Mouse (Mus musculus): ENCODE results near the gene Surf6. TPM values are rescaled to one million over a fixed set of nuclear protein-coding genes. Genes with fewer than 3 reads are reported as not detected.

Gene Surf6
- polyA plus RNA-seq (2014; fragmentation: Illumina TruSeq; extraction: RNeasy Lipid Tissue Mini Kit (QIAGEN cat#74804); ENCODE audit: low read depth, low replicate concordance), result 11.2 TPM

DNA sequence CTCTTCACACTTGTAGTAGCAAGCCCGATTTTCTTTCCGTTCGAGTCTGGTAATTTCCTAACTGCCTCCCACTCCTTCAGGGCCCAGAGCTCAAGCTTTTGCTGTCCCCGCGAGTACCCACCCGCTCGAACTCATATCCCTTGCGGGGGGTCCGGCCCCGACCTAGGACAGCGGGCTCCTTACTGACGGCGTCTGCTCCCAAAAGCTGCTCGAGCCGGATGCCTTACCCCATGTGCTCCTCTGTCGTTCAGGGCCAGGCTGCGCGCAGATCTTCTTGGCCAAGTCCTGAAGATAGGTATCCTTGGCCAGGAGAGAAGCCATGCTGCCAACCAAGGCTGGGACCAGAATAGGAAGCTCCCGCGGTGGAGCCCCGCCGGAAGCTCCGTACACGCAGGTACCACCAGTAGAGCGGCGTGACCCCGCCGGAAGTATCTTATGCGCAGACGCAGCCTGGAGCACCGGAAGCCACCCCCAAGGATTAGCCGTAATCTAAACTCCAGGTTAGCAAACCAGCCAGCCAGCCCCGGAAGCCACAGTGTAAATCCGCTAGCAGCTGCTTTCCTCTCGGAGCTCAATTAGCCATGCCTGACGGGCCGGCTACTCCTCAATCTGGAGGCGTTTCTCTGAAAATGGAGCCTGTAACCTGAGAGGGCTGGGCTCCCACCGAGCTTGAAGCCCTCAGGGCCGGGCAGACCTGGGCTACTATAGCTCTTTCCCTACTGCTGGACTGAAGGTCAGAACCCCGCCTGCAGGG lies at the start of gene Surf6:
Surf6 (minus strand) TSS at position 413 of the 754 bp plus-strand sequence.

DNA sequence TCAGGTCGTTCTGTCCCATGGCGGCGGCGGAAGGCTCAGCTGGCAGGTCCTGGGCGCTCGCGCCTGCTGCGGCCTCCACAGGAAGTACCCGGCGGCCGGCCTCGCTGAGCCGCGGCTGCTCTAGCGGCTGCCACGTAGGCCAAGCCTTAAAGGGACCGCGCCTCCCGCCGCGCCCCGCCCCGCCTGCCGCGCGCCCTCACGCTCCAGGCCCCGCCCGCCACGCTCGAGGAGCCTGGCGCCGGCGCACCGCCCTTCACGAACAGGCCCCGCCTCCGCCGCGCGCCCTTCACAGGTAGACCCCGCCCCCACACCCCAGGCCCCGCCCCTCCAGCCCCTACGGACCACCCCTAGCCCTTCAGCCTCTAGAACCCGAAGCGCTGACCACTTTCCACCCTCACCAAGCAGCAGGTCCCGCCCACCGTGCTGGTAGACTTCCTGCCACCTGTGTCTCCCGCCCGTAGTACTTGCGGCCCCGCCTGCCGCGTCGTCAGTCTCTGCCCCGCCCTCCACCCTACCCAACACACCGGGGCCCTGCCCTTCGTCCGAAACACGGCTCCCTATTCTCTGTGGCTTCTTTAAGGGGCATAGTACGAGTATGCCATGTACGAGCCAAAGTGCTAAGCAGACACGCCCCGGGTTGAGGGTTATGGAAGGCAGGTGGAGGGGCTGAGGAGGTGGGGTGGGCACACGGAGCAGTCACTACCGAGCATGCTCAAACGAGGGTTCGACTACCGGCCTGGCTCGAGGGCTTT lies 30.8 kb upstream of the Surf6 start, which contains the start of the genes Surf4 and Stkld1:
Surf4 (minus strand) TSS at position 625 of the 752 bp plus-strand sequence.
Stkld1 (plus strand) TSS at position 744 of the 752 bp plus-strand sequence.

DNA sequence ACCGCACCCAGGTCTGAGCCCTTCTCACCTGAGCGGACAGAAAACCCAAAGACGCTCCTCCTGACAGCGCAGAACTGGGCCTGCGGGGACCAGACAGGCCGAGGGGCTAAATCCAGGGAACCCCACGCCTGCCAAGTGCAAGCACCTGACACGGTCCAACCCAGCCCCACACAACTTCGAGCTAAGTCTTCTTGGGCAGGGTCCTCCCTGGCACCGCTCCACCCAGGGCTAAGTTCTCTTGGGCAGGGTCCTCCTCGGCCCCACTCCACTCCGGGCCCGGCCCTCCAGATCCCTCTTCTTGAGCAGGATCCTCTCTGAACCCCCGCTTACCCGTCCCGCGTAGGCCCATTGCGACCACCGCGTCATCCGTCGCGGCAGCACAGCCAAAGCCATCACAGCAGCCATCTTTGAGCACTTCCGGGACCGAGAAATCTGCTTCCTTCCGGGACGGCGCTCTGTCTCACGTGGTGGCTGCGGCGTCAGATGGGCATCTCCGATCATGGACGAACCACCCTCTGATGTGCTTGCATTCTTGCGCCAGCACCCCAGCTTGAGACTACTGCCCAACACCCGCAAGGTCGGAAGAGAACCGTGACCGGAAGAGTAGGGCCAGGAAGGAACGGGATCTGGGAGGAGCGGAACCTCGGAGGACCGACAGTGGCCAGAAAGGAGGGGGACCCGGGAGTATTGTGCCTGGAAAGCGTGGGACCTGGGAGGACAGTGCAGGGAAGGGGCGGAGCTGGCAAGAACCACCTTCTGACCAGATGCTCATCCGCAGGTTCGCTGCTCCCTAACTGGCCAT lies 13.4 kb upstream of the Surf6 start, which contains the start of the genes Surf2 and Surf1:
Surf2 (plus strand) TSS at position 441 of the 802 bp plus-strand sequence.
Surf1 (minus strand) TSS at position 604 of the 802 bp plus-strand sequence.

DNA sequence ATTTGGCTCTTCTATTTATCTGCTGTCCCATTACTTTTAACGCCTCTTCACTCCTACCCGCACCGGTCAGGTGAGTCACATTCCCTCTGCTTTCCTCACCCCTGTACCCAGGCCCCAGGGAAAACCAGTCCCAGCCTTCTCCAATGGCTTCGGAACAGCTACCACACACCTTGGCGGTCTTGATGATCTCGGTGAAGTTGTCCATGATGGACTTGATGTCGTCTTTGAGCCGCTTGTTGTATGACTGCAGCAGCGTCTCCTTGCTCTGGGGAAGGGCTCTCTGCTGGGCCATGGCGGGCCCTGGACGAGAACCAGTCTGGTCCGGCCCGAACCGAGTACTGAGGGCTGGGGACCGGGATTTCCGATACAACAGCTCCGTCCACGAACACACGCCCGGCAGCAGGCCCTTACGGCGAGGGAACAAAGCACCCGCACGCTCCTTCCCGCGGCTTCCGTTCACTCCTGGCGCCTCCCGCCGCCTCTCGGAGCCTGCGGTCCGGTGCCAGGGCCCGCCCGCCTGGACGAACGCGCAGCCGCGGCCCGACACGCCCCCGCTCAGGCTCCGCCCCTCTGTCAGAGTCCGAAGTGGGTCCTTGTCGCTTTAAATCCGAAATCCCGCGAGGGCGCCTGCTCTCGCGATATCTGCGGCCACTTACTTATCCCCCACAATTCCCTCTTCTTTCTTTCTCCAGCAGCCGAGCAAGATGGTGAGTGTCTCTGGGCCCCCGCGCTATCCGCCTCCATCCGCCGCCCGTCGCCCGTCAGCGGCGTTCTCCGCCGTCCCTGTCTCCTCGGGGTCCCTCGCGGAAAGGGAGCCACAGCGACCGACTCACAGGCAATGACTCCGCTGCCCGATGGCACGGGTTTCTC lies 7.7 kb upstream of the Surf6 start, which contains the start of the genes Med22 and Rpl7a:
Med22 (minus strand) TSS at position 554 of the 870 bp plus-strand sequence.
Rpl7a (plus strand) TSS at position 641 of the 870 bp plus-strand sequence.

DNA sequence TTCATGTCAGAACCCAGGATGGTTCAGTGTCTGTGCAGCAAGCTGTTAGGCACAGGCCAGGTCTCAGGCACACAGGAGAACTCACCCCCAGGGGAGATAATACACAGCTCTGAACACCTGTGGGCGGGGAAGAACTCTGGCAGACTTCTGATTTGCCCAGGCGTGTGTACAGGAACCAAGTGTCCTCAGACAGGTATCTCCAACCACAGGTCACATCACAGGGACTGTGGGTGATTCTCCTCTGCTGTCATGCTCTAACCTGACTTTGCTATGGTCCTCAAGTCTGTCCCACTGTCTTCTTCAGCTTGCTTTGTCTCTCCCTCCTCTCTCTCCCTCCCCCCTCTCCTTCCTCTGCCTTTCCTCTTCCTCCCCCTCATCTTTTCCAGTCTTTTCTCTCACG lies 37.8 kb downstream of the Surf6 start, which contains the start of gene Abo:
Abo (minus strand) TSS at position 101 of the 400 bp plus-strand sequence.

Other genes starting within 250 kb of the Surf6 start
- gene Lcn4, start 231.6 kb downstream of the Surf6 start, polyA plus RNA-seq (2014; fragmentation: Illumina TruSeq; extraction: RNeasy Lipid Tissue Mini Kit (QIAGEN cat#74804); ENCODE audit: low read depth, low replicate concordance), result not detected
- gene Abo, start 37.9 kb downstream of the Surf6 start, polyA plus RNA-seq (2014; fragmentation: Illumina TruSeq; extraction: RNeasy Lipid Tissue Mini Kit (QIAGEN cat#74804); ENCODE audit: low read depth, low replicate concordance), result 5.7 TPM
- gene Med22, start 7.8 kb upstream of the Surf6 start, polyA plus RNA-seq (2014; fragmentation: Illumina TruSeq; extraction: RNeasy Lipid Tissue Mini Kit (QIAGEN cat#74804); ENCODE audit: low read depth, low replicate concordance), result 8.1 TPM
- 58.1 TPM for gene Rpl7a, start 7.9 kb upstream of the Surf6 start, polyA plus RNA-seq (2014; fragmentation: Illumina TruSeq; extraction: RNeasy Lipid Tissue Mini Kit (QIAGEN cat#74804); ENCODE audit: low read depth, low replicate concordance)
- gene Surf2, start 13.5 kb upstream of the Surf6 start, polyA plus RNA-seq (2014; fragmentation: Illumina TruSeq; extraction: RNeasy Lipid Tissue Mini Kit (QIAGEN cat#74804); ENCODE audit: low read depth, low replicate concordance), result 10.4 TPM
- 55.3 TPM for gene Surf1, start 13.7 kb upstream of the Surf6 start, polyA plus RNA-seq (2014; fragmentation: Illumina TruSeq; extraction: RNeasy Lipid Tissue Mini Kit (QIAGEN cat#74804); ENCODE audit: low read depth, low replicate concordance)
- gene Surf4, start 31.0 kb upstream of the Surf6 start, polyA plus RNA-seq (2014; fragmentation: Illumina TruSeq; extraction: RNeasy Lipid Tissue Mini Kit (QIAGEN cat#74804); ENCODE audit: low read depth, low replicate concordance), result 77.8 TPM
- gene Stkld1, start 31.2 kb upstream of the Surf6 start, polyA plus RNA-seq (2014; fragmentation: Illumina TruSeq; extraction: RNeasy Lipid Tissue Mini Kit (QIAGEN cat#74804); ENCODE audit: low read depth, low replicate concordance), result not detected
- 56.8 TPM for gene Rexo4, start 61.5 kb upstream of the Surf6 start, polyA plus RNA-seq (2014; fragmentation: Illumina TruSeq; extraction: RNeasy Lipid Tissue Mini Kit (QIAGEN cat#74804); ENCODE audit: low read depth, low replicate concordance)
- gene Adamts13, start 70.5 kb upstream of the Surf6 start, polyA plus RNA-seq (2014; fragmentation: Illumina TruSeq; extraction: RNeasy Lipid Tissue Mini Kit (QIAGEN cat#74804); ENCODE audit: low read depth, low replicate concordance), result 0.16 TPM
- gene Cacfd1, start 107.0 kb upstream of the Surf6 start, polyA plus RNA-seq (2014; fragmentation: Illumina TruSeq; extraction: RNeasy Lipid Tissue Mini Kit (QIAGEN cat#74804); ENCODE audit: low read depth, low replicate concordance), result 25.0 TPM
- not detected for gene Slc2a6, start 125.1 kb upstream of the Surf6 start, polyA plus RNA-seq (2014; fragmentation: Illumina TruSeq; extraction: RNeasy Lipid Tissue Mini Kit (QIAGEN cat#74804); ENCODE audit: low read depth, low replicate concordance)
- not detected for gene Mymk, start 169.3 kb upstream of the Surf6 start, polyA plus RNA-seq (2014; fragmentation: Illumina TruSeq; extraction: RNeasy Lipid Tissue Mini Kit (QIAGEN cat#74804); ENCODE audit: low read depth, low replicate concordance)
- gene Adamtsl2, start 176.5 kb upstream of the Surf6 start, polyA plus RNA-seq (2014; fragmentation: Illumina TruSeq; extraction: RNeasy Lipid Tissue Mini Kit (QIAGEN cat#74804); ENCODE audit: low read depth, low replicate concordance), result not detected
- not detected for gene Fam163b, start 239.6 kb upstream of the Surf6 start, polyA plus RNA-seq (2014; fragmentation: Illumina TruSeq; extraction: RNeasy Lipid Tissue Mini Kit (QIAGEN cat#74804); ENCODE audit: low read depth, low replicate concordance)